Mouse (Mus musculus): ENCODE data around the gene 4930426L09Rik. TPM values are rescaled to one million over a fixed set of nuclear protein-coding genes. Genes with fewer than 3 reads are reported as not detected.
"Not testable (repeated sequence)": the region's sequence is repeated elsewhere in the genome, so short reads cannot be mapped to it uniquely, and the experiment has no call there.

Gene 4930426L09Rik
- total RNA-seq, 2 experiments from 2014 or later, result 0.59 to 2.1 TPM

- no peak for ATAC-seq (ENCODE audit: poor library complexity, severe bottlenecking)
Observed at GRCm38 (mm10) chr2:19007580-19007979, 9.4 kb downstream of the 4930426L09Rik start.

GRCm38 (mm10) chr2:19010541-19010940 lies 12.4 kb downstream of the 4930426L09Rik start:
- ATAC-seq (ENCODE audit: poor library complexity, severe bottlenecking), result not testable (repeated sequence)

- ATAC-seq (ENCODE audit: poor library complexity, severe bottlenecking), result 0 out of 2 replicates have a peak, but pooled peaks have one; percentile 35
Observed at GRCm38 (mm10) chr2:19011443-19011842, 13.3 kb downstream of the 4930426L09Rik start.

GRCm38 (mm10) chr2:19016348-19016747 lies 18.2 kb downstream of the 4930426L09Rik start:
- ATAC-seq (ENCODE audit: poor library complexity, severe bottlenecking), result no peak

GRCm38 (mm10) chr2:19016839-19017238 lies 18.7 kb downstream of the 4930426L09Rik start:
- no peak for ATAC-seq (ENCODE audit: poor library complexity, severe bottlenecking)

- no peak for ATAC-seq (ENCODE audit: poor library complexity, severe bottlenecking)
Observed at GRCm38 (mm10) chr2:19018034-19018433, 19.9 kb downstream of the 4930426L09Rik start.

- no peak for ATAC-seq (ENCODE audit: poor library complexity, severe bottlenecking)
Observed at GRCm38 (mm10) chr2:19024807-19025206, 26.7 kb downstream of the 4930426L09Rik start.

- ATAC-seq (ENCODE audit: poor library complexity, severe bottlenecking), result no peak
Observed at GRCm38 (mm10) chr2:19037430-19037829, 39.3 kb downstream of the 4930426L09Rik start.

- ATAC-seq (ENCODE audit: poor library complexity, severe bottlenecking), result peak; percentile 75
Observed at GRCm38 (mm10) chr2:19037907-19038570, 39.9 kb downstream of the 4930426L09Rik start.

- peak; percentile 80 for ATAC-seq (ENCODE audit: poor library complexity, severe bottlenecking)
Observed at GRCm38 (mm10) chr2:19048225-19048624, 50.1 kb downstream of the 4930426L09Rik start.

GRCm38 (mm10) chr2:19049341-19049740 lies 51.2 kb downstream of the 4930426L09Rik start:
- ATAC-seq (ENCODE audit: poor library complexity, severe bottlenecking), result no peak

Other genes starting within 250 kb of the 4930426L09Rik start
- 121 and 123 TPM in 2 replicates for gene Pip4k2a, start 217 bp upstream of the 4930426L09Rik start, total RNA-seq (2015)
- gene Pip4k2a, start 217 bp upstream of the 4930426L09Rik start, total RNA-seq (2017), result 63.0 and 64.8 TPM in 2 replicates
- 1.0 and 1.6 TPM in 2 replicates for gene Armc3, start 201.0 kb downstream of the 4930426L09Rik start, total RNA-seq (2015)
- 0.98 and 1.2 TPM in 2 replicates for gene Armc3, start 201.0 kb downstream of the 4930426L09Rik start, total RNA-seq (2017)

Measured in megakaryocyte, adult 5-6 weeks (primary cell).